Mouse (Mus musculus) liver, adult 2 months (tissue): ENCODE results near the gene Cfap161. TPM values are rescaled to one million over a fixed set of nuclear protein-coding genes. Genes with fewer than 3 reads are reported as not detected.
A peak's percentile ranks its signal among the peaks of the same experiment; 100 is the strongest.

Experiments
- DNase-seq: peaks from one replicate; pipeline ENCODE4 v3.0.0-alpha.2; 2011; ENCODE audit warnings: low read depth, low spot score; ENCODE audit errors: extremely low read depth
- H3K27ac ChIP-seq: fragments of 200-500 bp; replicated peaks from 2 replicates; pipeline ENCODE4 v1.5.1; 2012; ENCODE audit warnings: low read depth, mild to moderate bottlenecking, control low read depth, inconsistent platforms, low read length; ENCODE audit not compliant: insufficient read depth
- H3K27me3 ChIP-seq: fragments of 200-500 bp; 2 replicates; pipeline ENCODE4 v1.6.1; 2012; ENCODE audit warnings: mild to moderate bottlenecking, moderate library complexity, low read length, inconsistent platforms; ENCODE audit not compliant: control insufficient read depth, insufficient read depth
- H3K36me3 ChIP-seq: fragments of 200-500 bp; 2 replicates; pipeline ENCODE4 v1.6.1; 2012; ENCODE audit warnings: low read length, inconsistent platforms; ENCODE audit not compliant: control insufficient read depth, insufficient read depth
- H3K4me1 ChIP-seq: fragments of 200-500 bp; 2 replicates; pipeline ENCODE4 v1.6.1; 2011; ENCODE audit warnings: low read length; ENCODE audit not compliant: control insufficient read depth, insufficient read depth
- H3K4me3 ChIP-seq: fragments of 200-500 bp; 2 replicates; pipeline ENCODE4 v1.5.1; 2011; ENCODE audit warnings: low read depth, mild to moderate bottlenecking, control low read depth, low read length, moderate library complexity; ENCODE audit not compliant: insufficient read depth
- H3K79me2 ChIP-seq: fragments of 200-500 bp; 2 replicates; pipeline ENCODE4 v1.6.1; 2012; ENCODE audit warnings: inconsistent platforms, mild to moderate bottlenecking, low read length, moderate library complexity; ENCODE audit not compliant: control insufficient read depth, insufficient read depth
- H3K9ac ChIP-seq: fragments of 200-500 bp; 2 replicates; pipeline ENCODE4 v1.6.1; 2012; ENCODE audit warnings: low read depth, mild to moderate bottlenecking, control low read depth, inconsistent platforms, low read length
- CTCF ChIP-seq: fragments of 200-500 bp; IDR thresholded peaks from 2 replicates; pipeline ENCODE4 v1.5.1; 2011; ENCODE audit warnings: low read depth, low read length, control low read depth
- POLR2A ChIP-seq: fragments of 200-500 bp; IDR thresholded peaks from 2 replicates; pipeline ENCODE4 v1.6.1; 2011; ENCODE audit warnings: low read length, control low read depth; ENCODE audit not compliant: insufficient read depth; ENCODE audit errors: extremely low read depth
- WGBS: fragments of 180-500 bp; shearing (Covaris S2); methylation state at CpG from one replicate; pipeline ENCODE4 v1.1.7; 2018; 5-methylcytosine and 5-hydroxymethylcytosine counted together
- polyA plus RNA-seq: library from polyadenylated mRNA; depleted of rRNA; stranded (reverse); fragments of >200 nt; gene quantifications from 2 replicates; pipeline ENCODE4 v1.2.3, GENCODE M21; 2012
- total RNA-seq: library from RNA; depleted of rRNA; stranded (reverse); fragments of >200 nt; gene quantifications from 2 replicates; pipeline ENCODE4 v1.2.3, GENCODE M21; 2014

Gene Cfap161
- total and polyA plus RNA-seq, 2 experiments, result not detected

- Histone ChIP-seq H3K79me2 (no peaks in the 10 kb centered on the region), H3K27ac (no peak overlapping the region), H3K27me3 (no peaks in the 10 kb centered on the region), H3K4me3 (no peak overlapping the region), H3K9ac (no peak overlapping the region), H3K4me1 (no peaks in the 10 kb centered on the region), H3K36me3 (no peaks in the 10 kb centered on the region)
- no peak for DNase-seq
- TF ChIP-seq CTCF, result no peak
- TF ChIP-seq POLR2A, result no peak
- WGBS, result 87% methylated on average over 10 of the region's 10 CpGs
These were observed 32.9 kb upstream of the Cfap161 start for GRCm38 (mm10) chr7:83827402-83828076.

GRCm38 (mm10) chr7:83826808-83827207 lies 32.1 kb upstream of the Cfap161 start:
- TF ChIP-seq POLR2A (no peak), CTCF (no peak)
- H3K4me3 ChIP-seq, result no peak overlapping the region
- no peaks in the 10 kb centered on the region for H3K4me1 ChIP-seq
- H3K27me3 ChIP-seq, result no peaks in the 10 kb centered on the region
- H3K36me3 ChIP-seq, result no peaks in the 10 kb centered on the region
- H3K9ac ChIP-seq, result no peak overlapping the region
- H3K79me2 ChIP-seq, result no peaks in the 10 kb centered on the region
- H3K27ac ChIP-seq, result no peak overlapping the region
- WGBS, result 67% methylated on average over 2 of the region's 2 CpGs
- DNase-seq, result no peak

GRCm38 (mm10) chr7:83821951-83822350 lies 27.3 kb upstream of the Cfap161 start:
- Histone ChIP-seq H3K79me2 (no peaks in the 10 kb centered on the region), H3K27me3 (no peaks in the 10 kb centered on the region), H3K27ac (no peak overlapping the region), H3K4me1 (no peaks in the 10 kb centered on the region), H3K4me3 (no peak overlapping the region), H3K9ac (no peak overlapping the region), H3K36me3 (no peaks in the 10 kb centered on the region)
- DNase-seq, result no peak
- WGBS, result 94% methylated on average over 2 of the region's 2 CpGs
- no peak for TF ChIP-seq CTCF
- no peak for TF ChIP-seq POLR2A

GRCm38 (mm10) chr7:83816886-83817285 lies 22.2 kb upstream of the Cfap161 start:
- 96% methylated on average over 5 of the region's 5 CpGs for WGBS
- Histone ChIP-seq H3K27me3 (no peaks in the 10 kb centered on the region), H3K79me2 (no peaks in the 10 kb centered on the region), H3K4me3 (no peak overlapping the region), H3K36me3 (no peaks in the 10 kb centered on the region), H3K9ac (no peak overlapping the region), H3K4me1 (peaks cover 2% of the 10 kb centered on the region; the same call in 1 of the 2 replicates), H3K27ac (no peak overlapping the region)
- no peak for DNase-seq
- no peak for TF ChIP-seq CTCF
- TF ChIP-seq POLR2A, result no peak

- no peaks in the 10 kb centered on the region for H3K36me3 ChIP-seq
- H3K4me1 ChIP-seq, result peaks cover 2% of the 10 kb centered on the region; the same call in 1 of the 2 replicates
- H3K4me3 ChIP-seq, result no peak overlapping the region
- no peak overlapping the region for H3K27ac ChIP-seq
- TF ChIP-seq POLR2A (no peak), CTCF (no peak)
- H3K79me2 ChIP-seq, result no peaks in the 10 kb centered on the region
- no peaks in the 10 kb centered on the region for H3K27me3 ChIP-seq
- no peak for DNase-seq
- 92% methylated on average over 1 of the region's 1 CpGs for WGBS
- H3K9ac ChIP-seq, result no peak overlapping the region
These were observed 21.0 kb upstream of the Cfap161 start for GRCm38 (mm10) chr7:83815646-83816045.

- H3K79me2 ChIP-seq, result no peaks in the 10 kb centered on the region
- 39% methylated on average over 4 of the region's 4 CpGs for WGBS
- peak overlapping the region; percentile 52 for H3K27ac ChIP-seq
- H3K36me3 ChIP-seq, result no peaks in the 10 kb centered on the region
- no peak overlapping the region; the same call in 1 of the 2 replicates for H3K9ac ChIP-seq
- H3K4me3 ChIP-seq, result no peak overlapping the region
- peaks cover 2% of the 10 kb centered on the region; the same call in 1 of the 2 replicates for H3K4me1 ChIP-seq
- TF ChIP-seq CTCF, result no peak
- no peak for TF ChIP-seq POLR2A
- H3K27me3 ChIP-seq, result no peaks in the 10 kb centered on the region
- no peak for DNase-seq
These were observed 19.3 kb upstream of the Cfap161 start for GRCm38 (mm10) chr7:83813993-83814392.
